9 mouse cellular contexts compared by ENCODE assay signal in the genomic region with DNA sequence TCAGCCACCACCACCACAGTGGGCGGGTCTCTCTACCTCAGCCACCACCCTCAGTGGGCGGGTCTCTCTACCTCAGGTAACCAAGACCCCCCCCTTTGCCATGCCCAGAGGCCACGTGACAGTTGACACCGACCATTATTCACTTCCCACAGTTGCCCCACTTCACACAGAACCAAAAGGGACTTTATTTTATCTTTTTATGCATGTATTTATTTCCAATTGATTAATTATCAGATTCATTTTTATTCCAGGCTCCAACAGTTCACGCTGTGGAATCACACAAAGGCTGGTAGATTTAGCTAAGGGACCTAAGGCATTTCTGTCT.
DNase-seq lines count a peak whose midpoint lies in the region; ATAC-seq and TF ChIP-seq lines count a peak whose summit lies in the region.
"Had no signal": no experiment of that assay in that cellular context is flagged by ENCODE, and none has a peak within 500 bp of the region (broad histone marks: within the 10 kb centered on the region; RNA-seq: fewer than 3 reads in every experiment).

No protein-coding gene starts in this region.

- H3K79me2 ChIP-seq in myocyte (ENCODE audit: control insufficient read depth, insufficient read depth) = no peaks in the 10 kb centered on the region

- DNase-seq in layer of hippocampus, adult 2 months (ENCODE audit: low spot score in 2 of 2) = no peak
- no peak for DNase-seq in layer of hippocampus, adult 11-12 months (ENCODE audit: low spot score)
- DNase-seq in embryonic facial prominence, embryonic 14.5 days (ENCODE audit: low spot score) = peak; percentile 89
- no peak for DNase-seq in cerebellum, postnatal 10 days
- DNase-seq in adrenal gland, adult 2 months = no peak
- DNase-seq in embryo, embryonic 11 days = no peak

- ATAC-seq in embryonic facial prominence, embryonic 14.5 days (ENCODE audit: low read depth) = no peak
- ATAC-seq in intestine, embryonic 15.5 days = no peak
- ATAC-seq: Patski had no signal

- TF ChIP-seq POLR2A in myocyte (IDR thresholded peaks at IDR 0.05; ENCODE audit: insufficient read length, low read depth) = no peak

- 10% methylated on average over 5 of the region's 5 CpGs for whole genome bisulfite sequencing in embryonic facial prominence, embryonic 14.5 days
- 10% methylated on average over 5 of the region's 5 CpGs for WGBS in intestine, embryonic 15.5 days

- H3K4me2 ChIP-seq in embryonic facial prominence, embryonic 14.5 days (ENCODE audit: low read depth, low read length) = peak overlapping the region; percentile 69
- H3K4me2 ChIP-seq in intestine, embryonic 15.5 days (replicated peaks) = peak overlapping the region; percentile 87
- peak overlapping the region; percentile 70 for H3K4me2 ChIP-seq in myocyte (ENCODE audit: low read depth)

- no peaks in the 10 kb centered on the region for H3K36me3 ChIP-seq in embryonic facial prominence, embryonic 14.5 days (ENCODE audit: control insufficient read depth, insufficient read depth, low read length)
- H3K36me3 ChIP-seq in intestine, embryonic 15.5 days = no peaks in the 10 kb centered on the region
- H3K36me3 ChIP-seq in myocyte (ENCODE audit: control insufficient read depth, insufficient read depth) = no peaks in the 10 kb centered on the region

- H3K27me3 ChIP-seq in embryonic facial prominence, embryonic 14.5 days (replicated peaks; ENCODE audit: control insufficient read depth, insufficient read depth, low read length) = no peaks in the 10 kb centered on the region
- no peaks in the 10 kb centered on the region for H3K27me3 ChIP-seq in intestine, embryonic 15.5 days (replicated peaks)
- H3K27me3 ChIP-seq in myocyte (ENCODE audit: control insufficient read depth, insufficient read depth, insufficient read length) = no peaks in the 10 kb centered on the region
- H3K27me3 ChIP-seq: Patski had no signal

- H3K27ac ChIP-seq in layer of hippocampus, adult 2 months = no peak overlapping the region
- no peak overlapping the region for H3K27ac ChIP-seq in embryonic facial prominence, embryonic 14.5 days (replicated peaks; ENCODE audit: low read depth, low read length)
- H3K27ac ChIP-seq in intestine, embryonic 15.5 days = 0 out of 2 replicates have a peak overlapping the region, but pooled peaks have one; percentile 9

- peak overlapping the region; percentile 50 for H3K9ac ChIP-seq in embryonic facial prominence, embryonic 14.5 days (ENCODE audit: low read depth, low read length)
- no peak overlapping the region for H3K9ac ChIP-seq in intestine, embryonic 15.5 days

- TF ChIP-seq CTCF in layer of hippocampus, adult 2 months (conservative IDR thresholded peaks at IDR 0.05) = no peak

- H3K9me3 ChIP-seq in embryonic facial prominence, embryonic 14.5 days (ENCODE audit: control insufficient read depth, low read length) = 0 out of 2 replicates have a peak, but pooled peaks cover 2% of the 10 kb centered on the region
- no peaks in the 10 kb centered on the region for H3K9me3 ChIP-seq in intestine, embryonic 15.5 days

- H3K4me1 ChIP-seq in embryonic facial prominence, embryonic 14.5 days (ENCODE audit: control insufficient read depth, insufficient read depth, low read length) = peaks cover 9% of the 10 kb centered on the region
- peaks cover 9% of the 10 kb centered on the region; the same call in 1 of the 2 replicates for H3K4me1 ChIP-seq in intestine, embryonic 15.5 days (replicated peaks)

- H3K4me3 ChIP-seq in layer of hippocampus, adult 2 months = peak overlapping the region; percentile 39; the same call in 1 of the 2 replicates
- H3K4me3 ChIP-seq in embryonic facial prominence, embryonic 14.5 days (ENCODE audit: low read depth, low read length) = peak overlapping the region; percentile 38
- peak overlapping the region; percentile 44 for H3K4me3 ChIP-seq in intestine, embryonic 15.5 days (replicated peaks)
- H3K4me3 ChIP-seq in myocyte = no peak overlapping the region

- H3ac ChIP-seq in myocyte (ENCODE audit: control insufficient read depth, insufficient read length) = no peak overlapping the region

TF ChIP-seq in myocyte, 11 proteins besides CTCF, POLR2A, EP300 and RAD21:
- TF ChIP-seq TCF3 (IDR thresholded peaks at IDR 0.05; ENCODE audit: insufficient read length, low read depth) = no peak
- TF ChIP-seq USF1 (IDR thresholded peaks at IDR 0.05; ENCODE audit: low read depth) = peak; percentile 26
